Mouse (Mus musculus) testis, adult 2 months (tissue): ENCODE measurements at regions not wholly inside any gene's neighbourhood (a gene's known extent, or its start where the extent isn't known, plus 50 kb on each side); places are given as distances from the start of the nearest gene placed in this dataset.

ENCODE experiments used
- H3K27ac ChIP-seq: fragments of 200-500 bp; 2 replicates; pipeline ENCODE4 v1.5.1; 2012; ENCODE audit warnings: low read depth, low read length; ENCODE audit not compliant: control insufficient read depth, insufficient read depth
- H3K27me3 ChIP-seq: fragments of 200-500 bp; 2 replicates; pipeline ENCODE4 v1.6.1; 2012; ENCODE audit warnings: mild to moderate bottlenecking, low read length, moderate library complexity; ENCODE audit not compliant: control insufficient read depth, insufficient read depth
- H3K36me3 ChIP-seq: fragments of 200-500 bp; 2 replicates; pipeline ENCODE4 v1.6.1; 2012; ENCODE audit warnings: mild to moderate bottlenecking, low read length; ENCODE audit not compliant: control insufficient read depth, insufficient read depth
- H3K4me1 ChIP-seq: fragments of 200-500 bp; 2 replicates; pipeline ENCODE4 v1.6.1; 2012; ENCODE audit warnings: low read length; ENCODE audit not compliant: control insufficient read depth, insufficient read depth
- H3K4me3 ChIP-seq: fragments of 200-500 bp; 2 replicates; pipeline ENCODE4 v1.5.1; 2012; ENCODE audit warnings: low read depth, mild to moderate bottlenecking, low read length, moderate library complexity, mixed read lengths; ENCODE audit not compliant: control insufficient read depth
- CTCF ChIP-seq: fragments of 200-500 bp; IDR thresholded peaks from 2 replicates; pipeline ENCODE4 v1.5.1; 2012; ENCODE audit warnings: low read depth, mild to moderate bottlenecking, inconsistent platforms, low read length, moderate library complexity; ENCODE audit not compliant: control insufficient read depth, insufficient read depth, insufficient replicate concordance
- POLR2A ChIP-seq: fragments of 200-500 bp; IDR thresholded peaks from 2 replicates; pipeline ENCODE4 v1.6.1; 2012; ENCODE audit warnings: low read depth, mild to moderate bottlenecking, inconsistent platforms, low read length, moderate library complexity; ENCODE audit not compliant: control insufficient read depth

GRCm38 (mm10) chr16:50942291-50942690, 351.3 kb upstream of the Ccdc54 start:
- H3K4me1 ChIP-seq, result no peaks in the 10 kb centered on the region
- TF ChIP-seq POLR2A, result no peak
- no peak for TF ChIP-seq CTCF
- no peaks in the 10 kb centered on the region for H3K36me3 ChIP-seq

GRCm38 (mm10) chr16:50939316-50939715, 348.4 kb upstream of the Ccdc54 start:
- no peak overlapping the region for H3K27ac ChIP-seq
- TF ChIP-seq CTCF, result no peak
- TF ChIP-seq POLR2A, result no peak
- no peaks in the 10 kb centered on the region for H3K36me3 ChIP-seq
- no peak overlapping the region for H3K4me3 ChIP-seq
- H3K4me1 ChIP-seq, result no peaks in the 10 kb centered on the region
- no peaks in the 10 kb centered on the region for H3K27me3 ChIP-seq

More at GRCm38 (mm10) chr16:50942291-50942690, 351.3 kb upstream of the Ccdc54 start:
- Histone ChIP-seq H3K27me3 (no peaks in the 10 kb centered on the region), H3K27ac (no peak overlapping the region), H3K4me3 (no peak overlapping the region)

- no peaks in the 10 kb centered on the region for H3K36me3 ChIP-seq
- no peaks in the 10 kb centered on the region for H3K27me3 ChIP-seq
- no peak for TF ChIP-seq CTCF
- no peak overlapping the region for H3K4me3 ChIP-seq
- H3K27ac ChIP-seq, result no peak overlapping the region
- H3K4me1 ChIP-seq, result no peaks in the 10 kb centered on the region
Observed at GRCm38 (mm10) chr16:50907732-50908131, 316.8 kb upstream of the Ccdc54 start.

GRCm38 (mm10) chr16:50899151-50899550, 308.2 kb upstream of the Ccdc54 start:
- Histone ChIP-seq H3K4me1 (no peaks in the 10 kb centered on the region), H3K4me3 (no peak overlapping the region), H3K27me3 (no peaks in the 10 kb centered on the region), H3K36me3 (no peaks in the 10 kb centered on the region), H3K27ac (no peak overlapping the region)
- TF ChIP-seq POLR2A, result no peak
- no peak for TF ChIP-seq CTCF

GRCm38 (mm10) chr16:50877926-50878325, 287.0 kb upstream of the Ccdc54 start:
- H3K36me3 ChIP-seq, result no peaks in the 10 kb centered on the region
- no peak overlapping the region for H3K4me3 ChIP-seq
- no peaks in the 10 kb centered on the region for H3K4me1 ChIP-seq
- H3K27me3 ChIP-seq, result no peaks in the 10 kb centered on the region
- no peak for TF ChIP-seq POLR2A
- TF ChIP-seq CTCF, result no peak
- H3K27ac ChIP-seq, result no peak overlapping the region

GRCm38 (mm10) chr16:50871318-50871717, 280.4 kb upstream of the Ccdc54 start:
- Histone ChIP-seq H3K36me3 (no peaks in the 10 kb centered on the region), H3K4me3 (no peak overlapping the region), H3K27ac (no peak overlapping the region), H3K27me3 (no peaks in the 10 kb centered on the region), H3K4me1 (peaks cover 2% of the 10 kb centered on the region; the same call in 1 of the 2 replicates)
- TF ChIP-seq POLR2A, result no peak
- no peak for TF ChIP-seq CTCF

- no peaks in the 10 kb centered on the region for H3K36me3 ChIP-seq
- no peak overlapping the region for H3K27ac ChIP-seq
- no peaks in the 10 kb centered on the region for H3K27me3 ChIP-seq
- TF ChIP-seq POLR2A, result no peak
- TF ChIP-seq CTCF, result no peak
- H3K4me1 ChIP-seq, result no peaks in the 10 kb centered on the region
- H3K4me3 ChIP-seq, result no peak overlapping the region
Observed at GRCm38 (mm10) chr16:50863565-50863964, 272.6 kb upstream of the Ccdc54 start.

GRCm38 (mm10) chr16:50859513-50859912, 268.6 kb upstream of the Ccdc54 start:
- TF ChIP-seq POLR2A (no peak), CTCF (no peak)
- no peak overlapping the region for H3K4me3 ChIP-seq
- H3K4me1 ChIP-seq, result no peaks in the 10 kb centered on the region
- no peaks in the 10 kb centered on the region for H3K36me3 ChIP-seq
- H3K27me3 ChIP-seq, result no peaks in the 10 kb centered on the region
- H3K27ac ChIP-seq, result no peak overlapping the region
